Mouse (Mus musculus) midbrain, embryonic 14.5 days (tissue): ENCODE measurements at regions not wholly inside any gene's neighbourhood (a gene's known extent, or its start where the extent isn't known, plus 50 kb on each side); places are given as distances from the start of the nearest gene placed in this dataset.

Experiments used
- ATAC-seq: fragments of 200-750 bp; cut with Nextera tagmentation; 2 replicates; pipeline ENCODE4 v1.8.0; 2017; ENCODE audit warnings: moderate number of reproducible peaks, moderate library complexity; ENCODE audit not compliant: low FRiP score, low TSS enrichment
- DNase-seq: peaks from one replicate; pipeline ENCODE4 v3.0.0-alpha.2; 2015
- H3K27ac ChIP-seq: fragments of 300-500 bp; sonication (generic); replicated peaks from 2 replicates; pipeline ENCODE4 v1.5.1; 2014; ENCODE audit warnings: mild to moderate bottlenecking, low read depth, low read length, moderate library complexity
- H3K27me3 ChIP-seq: fragments of 300-500 bp; sonication (generic); 2 replicates; pipeline ENCODE4 v1.6.1; 2014; ENCODE audit warnings: low read length, control low read depth, mixed read lengths; ENCODE audit not compliant: control insufficient read depth, insufficient read depth
- H3K36me3 ChIP-seq: fragments of 300-500 bp; sonication (generic); 2 replicates; pipeline ENCODE4 v1.6.1; 2014; ENCODE audit warnings: low read length, control low read depth; ENCODE audit not compliant: control insufficient read depth, insufficient read depth
- H3K4me1 ChIP-seq: fragments of 300-500 bp; sonication (generic); 2 replicates; pipeline ENCODE4 v1.6.1; 2014; ENCODE audit warnings: mild to moderate bottlenecking, antibody characterized with exemption, low read length, control low read depth; ENCODE audit not compliant: control insufficient read depth, insufficient read depth
- H3K4me2 ChIP-seq: fragments of 300-500 bp; sonication (generic); 2 replicates; pipeline ENCODE4 v1.6.1; 2014; ENCODE audit warnings: mild to moderate bottlenecking, low read length, moderate library complexity
- H3K4me3 ChIP-seq: fragments of 300-500 bp; sonication (generic); replicated peaks from 2 replicates; pipeline ENCODE4 v1.5.1; 2014; ENCODE audit warnings: low read depth, low read length
- H3K9ac ChIP-seq: fragments of 300-500 bp; sonication (generic); replicated peaks from 2 replicates; pipeline ENCODE4 v1.6.1; 2014; ENCODE audit warnings: mild to moderate bottlenecking, low read length, moderate library complexity
- H3K9me3 ChIP-seq: fragments of 300-500 bp; sonication (generic); 2 replicates; pipeline ENCODE4 v1.6.1; 2016; ENCODE audit warnings: low read length, control low read depth, mixed read lengths; ENCODE audit not compliant: control insufficient read depth
- WGBS: fragments of 180-500 bp; shearing (Covaris S2); extraction: QIAGEN DNeasy Blood & Tissue Kit; methylation state at CpG from one replicate; pipeline ENCODE4 v1.1.7; 2014; 5-methylcytosine and 5-hydroxymethylcytosine counted together

DNA sequence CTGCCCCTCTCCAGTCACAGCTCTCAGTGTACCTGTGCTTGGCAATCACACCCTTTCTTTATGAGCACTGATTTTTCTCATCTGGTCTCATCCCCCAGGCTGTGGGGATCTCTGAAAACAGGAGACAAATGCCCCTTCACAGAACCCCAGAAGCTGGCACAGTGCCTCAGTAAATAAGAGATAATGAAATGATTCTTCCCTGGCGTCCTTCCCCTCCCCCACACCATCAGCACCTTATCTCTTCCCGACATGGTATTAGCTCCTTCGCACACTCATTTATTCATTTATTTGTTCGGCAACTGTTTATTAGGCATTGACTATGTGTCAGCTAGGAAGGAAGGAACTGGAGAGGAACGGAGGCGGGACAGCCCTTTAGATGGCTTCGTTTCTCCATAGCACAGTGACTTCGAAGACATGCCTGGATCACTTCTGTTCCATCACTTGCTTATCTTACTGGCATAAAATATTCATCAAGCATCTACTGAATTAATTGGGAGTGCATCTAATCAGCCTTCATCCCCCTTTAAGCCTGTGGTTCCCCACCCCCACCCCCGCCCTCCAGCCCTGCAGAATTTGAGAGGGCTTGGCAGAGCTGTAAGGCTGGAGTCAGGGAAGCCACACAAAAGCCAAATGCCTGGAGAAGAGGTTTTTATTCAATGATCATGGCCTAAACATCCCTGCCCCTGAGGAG, 51.6 kb upstream of the Tbc1d21 start:
- 23% methylated on average over 9 of the region's 9 CpGs for WGBS

DNA sequence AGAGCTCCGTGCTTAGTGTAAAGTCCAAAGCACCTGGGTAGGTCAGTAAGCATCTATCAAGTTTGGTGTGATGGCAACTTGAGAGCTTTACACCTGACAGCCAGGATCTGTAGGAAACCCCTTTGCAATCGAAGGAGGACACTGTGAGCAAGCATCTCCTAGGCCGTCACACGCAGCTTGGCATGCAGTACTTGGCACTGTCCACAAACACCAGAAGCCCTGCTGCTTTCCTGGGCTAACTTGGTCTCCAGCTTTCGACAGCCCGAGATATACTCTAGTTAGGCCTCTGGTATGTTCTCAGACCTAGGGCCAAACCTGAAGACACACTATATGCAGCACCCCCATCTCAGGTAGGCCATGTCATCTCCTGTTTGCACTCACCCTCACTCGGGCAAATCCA, 58.5 kb upstream of the Tbc1d21 start:
- Histone ChIP-seq H3K4me3 (no peak overlapping the region), H3K27me3 (no peaks in the 10 kb centered on the region), H3K4me1 (no peaks in the 10 kb centered on the region), H3K9ac (no peak overlapping the region), H3K4me2 (no peak overlapping the region), H3K27ac (no peak overlapping the region), H3K9me3 (no peaks in the 10 kb centered on the region), H3K36me3 (no peaks in the 10 kb centered on the region)
- no peak for ATAC-seq
- WGBS, result 92% methylated on average over 7 of the region's 7 CpGs
- DNase-seq, result no peak

More for the DNA sequence above, 51.6 kb upstream of the Tbc1d21 start:
- ATAC-seq (peak; percentile 62), DNase-seq (peak; percentile 79)
- Histone ChIP-seq H3K4me3 (no peak overlapping the region), H3K4me1 (peaks cover 18% of the 10 kb centered on the region), H3K4me2 (no peak overlapping the region), H3K9me3 (no peaks in the 10 kb centered on the region), H3K27ac (peak overlapping the region; percentile 71), H3K36me3 (no peaks in the 10 kb centered on the region), H3K9ac (no peak overlapping the region), H3K27me3 (no peaks in the 10 kb centered on the region)

DNA sequence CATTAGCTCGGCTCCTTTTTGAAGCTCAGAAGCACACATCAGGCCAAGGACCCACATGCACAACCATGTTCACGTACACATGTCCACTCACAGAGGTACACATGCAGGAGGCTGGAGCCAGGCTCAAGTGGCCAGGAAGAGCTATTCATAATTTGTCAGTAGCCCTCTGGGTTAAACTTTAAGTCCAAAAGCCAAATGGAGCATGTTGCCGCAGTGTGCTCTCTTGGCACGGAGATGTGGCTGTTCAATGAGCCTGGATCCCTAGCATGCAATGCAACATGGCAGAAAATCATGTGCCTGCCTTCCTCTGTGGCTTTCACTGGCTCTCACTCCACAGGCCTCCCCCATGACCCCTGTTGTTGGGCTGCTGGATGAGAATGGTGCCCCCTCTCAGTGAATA, 57.6 kb upstream of the Insyn1 start:
- ATAC-seq (no peak), DNase-seq (no peak)
- Histone ChIP-seq H3K4me3 (no peak overlapping the region), H3K9me3 (no peaks in the 10 kb centered on the region), H3K36me3 (no peaks in the 10 kb centered on the region), H3K4me1 (no peaks in the 10 kb centered on the region), H3K27me3 (no peaks in the 10 kb centered on the region), H3K9ac (no peak overlapping the region), H3K4me2 (no peak overlapping the region), H3K27ac (no peak overlapping the region)
- 92% methylated on average over 4 of the region's 4 CpGs for WGBS

DNA sequence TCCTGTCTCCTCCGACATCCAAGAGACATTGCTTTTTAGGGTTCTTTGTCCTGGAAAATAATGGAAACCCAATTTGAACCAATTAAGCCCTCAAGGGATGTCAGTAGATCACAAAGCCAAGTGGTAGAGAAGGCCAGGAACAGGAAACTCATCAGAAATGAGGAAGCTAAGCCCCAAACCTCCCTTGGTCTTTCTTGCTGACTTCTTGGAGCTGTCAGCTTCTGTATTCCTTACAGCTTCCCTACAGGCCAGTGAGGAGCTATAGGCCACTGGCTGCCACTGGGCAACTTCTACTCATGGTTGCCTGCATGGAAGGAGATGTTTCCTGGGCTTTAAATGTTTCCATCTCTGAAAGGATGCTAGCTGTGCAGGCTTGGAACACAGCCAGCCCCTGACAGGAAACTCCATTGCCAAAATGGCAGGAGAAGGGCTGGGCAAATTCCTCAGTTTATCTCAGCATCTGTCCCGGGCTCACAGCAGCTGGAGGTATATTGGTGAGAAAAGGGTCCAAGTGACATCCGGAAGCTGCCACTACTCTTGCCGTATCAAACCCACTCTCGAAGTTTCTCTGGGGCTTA, 55.5 kb upstream of the Insyn1 start:
- DNase-seq (no peak), ATAC-seq (no peak)
- Histone ChIP-seq H3K36me3 (no peaks in the 10 kb centered on the region), H3K27me3 (no peaks in the 10 kb centered on the region), H3K4me1 (peaks cover 6% of the 10 kb centered on the region; the same call in 1 of the 2 replicates), H3K4me3 (no peak overlapping the region), H3K9ac (no peak overlapping the region), H3K27ac (no peak overlapping the region), H3K4me2 (no peak overlapping the region), H3K9me3 (no peaks in the 10 kb centered on the region)
- WGBS, result 77% methylated on average over 5 of the region's 5 CpGs

DNA sequence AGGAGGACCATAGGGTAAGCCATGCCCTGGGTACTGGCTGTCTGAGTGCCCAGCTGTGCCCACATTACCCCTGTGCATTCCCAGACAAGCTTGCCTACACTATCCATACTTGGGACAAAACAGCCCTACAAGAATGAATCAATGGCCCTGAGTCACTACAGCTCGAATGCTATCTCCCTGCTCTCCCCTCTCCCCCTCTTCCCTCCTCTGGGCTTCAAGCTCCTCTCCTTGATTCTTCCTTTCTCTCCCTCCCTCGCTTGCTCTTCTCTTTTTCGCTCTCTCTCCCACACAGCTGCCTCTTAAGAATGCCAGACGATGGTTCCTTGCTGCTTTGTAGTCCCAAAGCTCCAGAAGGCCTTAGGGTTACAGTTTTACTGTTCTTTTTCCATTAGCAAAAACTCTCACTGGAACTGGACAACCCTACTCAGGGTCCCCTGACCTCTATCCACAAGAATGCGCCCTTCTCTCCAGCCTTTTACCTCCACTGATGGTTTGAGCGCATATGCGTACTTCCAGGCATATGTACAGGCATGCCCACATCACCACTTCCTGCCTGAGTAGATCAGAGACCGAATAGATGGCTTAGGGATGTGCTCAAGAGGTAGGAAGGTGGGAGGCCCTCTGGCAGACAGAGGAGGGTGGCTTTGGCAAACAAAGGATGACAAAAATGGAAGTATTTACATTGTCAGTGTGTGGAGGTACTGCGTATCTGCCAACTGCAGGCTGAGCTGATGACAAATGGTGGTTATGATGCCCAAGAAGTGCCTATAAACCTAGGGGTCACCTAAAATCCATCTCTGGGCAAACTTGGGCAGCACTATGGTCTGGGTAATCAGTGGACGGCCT, 51.9 kb upstream of the Insyn1 start:
- H3K27me3 ChIP-seq, result no peaks in the 10 kb centered on the region
- H3K27ac ChIP-seq, result no peak overlapping the region
- H3K9me3 ChIP-seq, result no peaks in the 10 kb centered on the region
- no peak overlapping the region for H3K9ac ChIP-seq
- H3K36me3 ChIP-seq, result no peaks in the 10 kb centered on the region
- WGBS, result 82% methylated on average over 10 of the region's 10 CpGs
- no peak overlapping the region for H3K4me2 ChIP-seq
- peaks cover 33% of the 10 kb centered on the region for H3K4me1 ChIP-seq
- ATAC-seq (no peak), DNase-seq (no peak)
- H3K4me3 ChIP-seq, result no peak overlapping the region

DNA sequence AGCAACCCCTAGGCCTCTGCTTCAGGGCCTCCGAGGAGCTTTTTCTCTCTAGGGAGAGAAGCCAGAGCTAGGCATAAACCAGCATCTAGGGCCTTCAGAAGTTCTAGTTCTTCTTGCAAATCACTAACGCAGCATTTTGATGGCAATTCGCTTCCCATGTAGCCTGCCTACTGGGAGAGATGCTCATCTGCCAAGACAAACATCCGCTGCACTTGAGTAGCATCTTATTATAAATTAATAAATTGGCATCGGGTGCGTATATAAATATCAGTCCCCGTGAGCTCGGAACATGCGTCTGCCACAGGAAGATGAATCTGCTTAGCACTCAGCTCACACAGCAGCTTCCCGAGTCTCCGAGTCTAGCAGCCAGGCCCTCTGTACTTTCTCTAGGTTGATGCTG, 50.9 kb upstream of the Insyn1 start:
- WGBS, result 63% methylated on average over 11 of the region's 11 CpGs

DNA sequence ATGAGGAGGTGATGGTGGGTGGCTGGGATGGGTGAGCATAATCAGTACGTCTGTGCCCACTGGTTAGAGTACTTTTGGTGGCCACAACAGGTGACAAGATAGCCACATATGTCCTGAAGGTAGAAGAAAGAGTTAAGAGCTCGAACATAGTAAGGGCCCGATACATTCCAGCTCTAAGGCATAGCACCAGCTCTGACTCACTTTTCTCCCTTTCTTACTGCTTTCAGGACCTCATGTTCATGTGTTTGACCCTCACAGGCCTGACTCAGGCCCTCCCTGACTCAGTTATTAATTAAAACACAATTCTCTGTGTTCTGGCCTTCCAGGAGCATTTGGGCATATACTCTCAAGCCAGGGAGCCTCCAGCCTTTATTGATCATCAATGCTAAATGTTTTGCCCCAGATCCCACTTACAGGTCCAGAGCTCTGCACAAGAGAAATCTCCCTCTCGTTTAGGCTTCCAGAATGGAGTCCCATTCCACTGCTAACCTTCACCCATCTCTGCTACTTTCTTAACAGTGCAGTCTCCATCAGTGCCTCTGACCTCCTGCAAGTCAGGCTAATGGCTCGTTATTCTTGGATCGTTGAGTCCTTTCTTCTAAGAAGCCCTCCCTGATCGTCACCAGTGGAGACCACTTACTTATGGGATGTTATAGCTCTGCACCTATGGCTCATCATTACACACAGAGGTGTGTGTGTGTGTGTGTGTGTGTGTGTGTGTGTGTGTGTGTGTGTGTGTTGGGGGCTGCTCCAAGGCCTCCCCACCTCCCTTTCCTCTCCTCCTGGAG, 50.1 kb upstream of the Insyn1 start:
- no peak for DNase-seq
- no peak overlapping the region for H3K4me2 ChIP-seq
- H3K9me3 ChIP-seq, result no peaks in the 10 kb centered on the region
- ATAC-seq, result no peak
- H3K4me1 ChIP-seq, result peaks cover 33% of the 10 kb centered on the region
- WGBS, result 71% methylated on average over 7 of the region's 7 CpGs
- H3K9ac ChIP-seq, result no peak overlapping the region
- peak overlapping the region; percentile 77 for H3K27ac ChIP-seq
- no peak overlapping the region for H3K4me3 ChIP-seq
- no peaks in the 10 kb centered on the region for H3K27me3 ChIP-seq
- no peaks in the 10 kb centered on the region for H3K36me3 ChIP-seq

More for the DNA sequence above, 50.9 kb upstream of the Insyn1 start:
- ATAC-seq (no peak), DNase-seq (no peak)
- peak overlapping the region; percentile 77; the same call in 1 of the 2 replicates for H3K27ac ChIP-seq
- H3K9me3 ChIP-seq, result no peaks in the 10 kb centered on the region
- no peaks in the 10 kb centered on the region for H3K27me3 ChIP-seq
- peaks cover 33% of the 10 kb centered on the region for H3K4me1 ChIP-seq
- H3K36me3 ChIP-seq, result no peaks in the 10 kb centered on the region
- H3K9ac ChIP-seq, result no peak overlapping the region
- H3K4me3 ChIP-seq, result no peak overlapping the region
- H3K4me2 ChIP-seq, result no peak overlapping the region
